Mouse (Mus musculus) heart, embryonic 15.5 days (tissue): ENCODE measurements around the gene Map3k5. TPM values are rescaled to one million over a fixed set of nuclear protein-coding genes. Genes with fewer than 3 reads are reported as not detected.

Experiments
- ATAC-seq: fragments of 200-750 bp; cut with Nextera tagmentation; replicated peaks from 2 replicates; pipeline ENCODE4 v1.8.0; 2017; ENCODE audit warnings: low read depth, moderate TSS enrichment; ENCODE audit not compliant: insufficient number of reproducible peaks, insufficient read depth, low FRiP score
- H3K27ac ChIP-seq: fragments of 300-500 bp; sonication (generic); 2 replicates; pipeline ENCODE4 v1.5.1; 2015; ENCODE audit warnings: mild to moderate bottlenecking, inconsistent platforms
- H3K27me3 ChIP-seq: fragments of 300-500 bp; sonication (generic); 2 replicates; pipeline ENCODE4 v1.6.1; 2015; ENCODE audit warnings: inconsistent platforms
- H3K36me3 ChIP-seq: fragments of 300-500 bp; sonication (generic); 2 replicates; pipeline ENCODE4 v1.6.1; 2015; ENCODE audit warnings: mild to moderate bottlenecking, inconsistent platforms
- H3K4me1 ChIP-seq: fragments of 300-500 bp; sonication (generic); replicated peaks from 2 replicates; pipeline ENCODE4 v1.6.1; 2015; ENCODE audit warnings: inconsistent platforms
- H3K4me2 ChIP-seq: fragments of 300-500 bp; sonication (generic); 2 replicates; pipeline ENCODE4 v1.6.1; 2015; ENCODE audit warnings: inconsistent platforms, mild to moderate bottlenecking, moderate library complexity
- H3K4me3 ChIP-seq: fragments of 300-500 bp; sonication (generic); 2 replicates; pipeline ENCODE4 v1.5.1; 2015; ENCODE audit warnings: mild to moderate bottlenecking, inconsistent platforms
- H3K9ac ChIP-seq: fragments of 300-500 bp; sonication (generic); 2 replicates; pipeline ENCODE4 v1.6.1; 2015; ENCODE audit warnings: mild to moderate bottlenecking, inconsistent platforms
- H3K9me3 ChIP-seq: fragments of 300-500 bp; sonication (generic); replicated peaks from 2 replicates; pipeline ENCODE4 v1.6.1; 2016; ENCODE audit warnings: inconsistent platforms
- WGBS: fragments of 180-500 bp; shearing (Covaris S2); methylation state at CpG from one replicate; pipeline ENCODE4 v1.1.7; 2015; ENCODE audit warnings: mixed read lengths; 5-methylcytosine and 5-hydroxymethylcytosine counted together
- polyA plus RNA-seq: library from polyadenylated mRNA; unstranded; fragments of >200 nt; fragmentation: Nextera tagmentation; extraction: Ambion mirVana; gene quantifications from 2 replicates; pipeline ENCODE4 v1.2.1, GENCODE M21; 2015

Gene Map3k5
- polyA plus RNA-seq, 1 experiment from 2014 or later: 2.6 TPM

DNA sequence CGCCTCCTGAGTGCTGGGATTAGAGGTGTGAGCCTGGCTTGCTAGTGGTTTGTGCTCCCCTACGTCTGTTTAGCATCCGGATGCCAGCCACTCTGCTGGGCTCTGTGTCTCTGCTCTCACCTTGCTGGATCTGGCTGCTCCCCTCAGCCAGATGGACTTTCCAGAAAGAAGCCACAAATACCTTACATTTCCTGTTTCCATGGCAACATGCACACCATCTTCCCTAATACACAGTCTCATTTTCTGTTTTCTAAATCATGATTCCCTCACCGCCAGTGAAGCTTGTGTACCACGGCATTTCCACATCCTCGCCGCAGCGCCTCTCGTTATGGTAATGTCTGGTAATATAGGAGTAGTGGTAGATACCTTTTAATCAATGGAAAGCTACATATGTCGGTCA is 84.1 kb downstream of the Map3k5 start:
- Histone ChIP-seq H3K9me3 (no peaks in the 10 kb centered on the region), H3K36me3 (no peaks in the 10 kb centered on the region), H3K4me1 (no peaks in the 10 kb centered on the region), H3K4me2 (no peak overlapping the region), H3K9ac (no peak overlapping the region), H3K27me3 (no peaks in the 10 kb centered on the region), H3K27ac (no peak overlapping the region), H3K4me3 (no peak overlapping the region)
- ATAC-seq: no peak
- WGBS: 95% methylated on average over 10 of the region's 10 CpGs

DNA sequence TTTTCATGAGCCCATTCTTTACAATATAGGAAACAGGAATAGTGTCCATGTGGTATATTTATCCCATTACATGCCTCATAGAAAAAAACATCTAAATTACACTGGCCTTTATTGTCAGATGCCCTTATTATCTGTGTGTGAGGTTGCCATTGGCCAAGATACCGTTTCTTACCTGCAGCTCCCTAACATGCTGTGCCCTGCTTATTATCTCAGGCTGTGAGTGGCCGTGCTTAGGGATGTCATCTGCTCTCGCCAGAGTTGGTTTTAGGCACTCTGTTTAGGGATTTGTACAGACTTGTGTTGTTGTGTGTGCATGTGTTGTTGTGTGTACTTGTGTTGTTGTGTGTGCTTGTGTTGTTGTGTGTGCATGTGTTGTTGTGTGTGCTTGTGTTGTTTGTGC is 84.5 kb downstream of the Map3k5 start:
- Histone ChIP-seq H3K4me1 (no peaks in the 10 kb centered on the region), H3K9ac (no peak overlapping the region), H3K27me3 (no peaks in the 10 kb centered on the region), H3K27ac (no peak overlapping the region), H3K4me3 (no peak overlapping the region), H3K4me2 (no peak overlapping the region), H3K9me3 (no peaks in the 10 kb centered on the region), H3K36me3 (no peaks in the 10 kb centered on the region)
- WGBS: 75% methylated on average over 3 of the region's 3 CpGs
- ATAC-seq: no peak

DNA sequence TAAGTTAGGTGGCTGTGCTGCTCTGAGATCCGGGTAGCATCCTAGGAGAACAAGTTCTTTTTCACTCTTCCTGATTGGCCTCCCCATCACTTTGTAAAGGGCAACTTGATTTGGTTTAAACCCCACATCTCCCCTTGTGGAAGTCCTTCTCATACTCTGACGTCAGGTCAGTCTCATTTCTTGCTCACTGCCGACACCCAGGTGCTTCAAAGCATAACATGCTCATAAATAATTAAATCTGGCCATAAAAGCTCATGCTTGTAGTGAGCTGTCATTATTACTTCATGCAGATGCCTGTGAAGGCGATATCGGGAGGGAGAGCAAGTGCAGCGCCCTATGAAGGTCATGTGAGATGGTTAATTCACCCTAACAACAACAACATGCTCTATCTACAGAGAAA is 87.0 kb downstream of the Map3k5 start:
- ATAC-seq: no peak
- H3K9ac ChIP-seq: no peak overlapping the region
- H3K4me2 ChIP-seq: no peak overlapping the region
- no peak overlapping the region for H3K4me3 ChIP-seq
- no peak overlapping the region for H3K27ac ChIP-seq
- H3K4me1 ChIP-seq: no peaks in the 10 kb centered on the region
- no peaks in the 10 kb centered on the region for H3K9me3 ChIP-seq
- no peaks in the 10 kb centered on the region for H3K36me3 ChIP-seq
- WGBS: 85% methylated on average over 6 of the region's 6 CpGs
- H3K27me3 ChIP-seq: no peaks in the 10 kb centered on the region

- Histone ChIP-seq H3K4me3 (no peak overlapping the region), H3K27ac (no peak overlapping the region), H3K4me1 (no peaks in the 10 kb centered on the region), H3K36me3 (no peaks in the 10 kb centered on the region), H3K9me3 (no peaks in the 10 kb centered on the region), H3K9ac (no peak overlapping the region), H3K4me2 (no peak overlapping the region), H3K27me3 (no peaks in the 10 kb centered on the region)
- 79% methylated on average over 15 of the region's 15 CpGs for WGBS
- no peak; the same call in 1 of the 2 replicates for ATAC-seq
Observed at GRCm38 (mm10) chr10:20021670-20022468, 87.6 kb downstream of the Map3k5 start.

DNA sequence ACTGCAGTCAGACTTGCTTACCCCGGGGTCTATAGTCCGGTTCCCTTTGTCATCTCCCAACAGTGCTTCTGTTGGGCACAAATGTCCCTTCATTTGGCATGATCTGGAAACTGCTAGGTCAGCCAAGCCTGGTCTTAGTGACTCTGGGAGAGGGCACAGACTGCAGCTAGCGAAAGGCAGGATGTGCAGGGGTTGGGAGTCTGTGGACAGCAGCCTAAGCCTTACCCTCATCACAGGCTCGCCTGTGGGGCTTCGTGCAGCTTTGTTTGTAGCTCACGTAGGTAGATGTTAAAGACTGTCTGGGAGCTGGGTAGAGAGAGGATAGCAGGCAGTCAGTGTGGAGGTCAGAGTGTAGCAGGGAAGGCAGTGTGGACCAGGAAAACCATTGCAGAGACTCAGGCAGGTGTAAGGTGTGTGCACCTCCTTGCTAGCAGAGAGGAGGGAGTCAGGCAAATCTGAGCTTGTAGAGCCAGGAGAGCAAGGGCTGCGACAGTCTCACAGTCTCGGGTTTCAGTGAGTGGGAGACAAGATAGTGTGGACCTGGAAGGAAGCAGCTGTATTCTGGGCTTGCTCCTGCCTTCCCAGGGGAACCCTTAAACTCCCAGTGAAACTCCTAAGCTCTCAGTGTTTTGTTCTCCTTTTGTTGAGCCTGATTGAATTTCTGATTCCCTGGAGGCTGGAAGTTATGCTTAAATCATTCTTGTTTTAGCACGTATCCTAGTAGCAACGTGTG is 88.5 kb downstream of the Map3k5 start:
- Histone ChIP-seq H3K9me3 (no peaks in the 10 kb centered on the region), H3K9ac (no peak overlapping the region), H3K4me1 (no peaks in the 10 kb centered on the region), H3K36me3 (no peaks in the 10 kb centered on the region), H3K27ac (no peak overlapping the region), H3K4me2 (no peak overlapping the region), H3K4me3 (no peak overlapping the region), H3K27me3 (no peaks in the 10 kb centered on the region)
- ATAC-seq: no peak
- 60% methylated on average over 10 of the region's 10 CpGs for WGBS

DNA sequence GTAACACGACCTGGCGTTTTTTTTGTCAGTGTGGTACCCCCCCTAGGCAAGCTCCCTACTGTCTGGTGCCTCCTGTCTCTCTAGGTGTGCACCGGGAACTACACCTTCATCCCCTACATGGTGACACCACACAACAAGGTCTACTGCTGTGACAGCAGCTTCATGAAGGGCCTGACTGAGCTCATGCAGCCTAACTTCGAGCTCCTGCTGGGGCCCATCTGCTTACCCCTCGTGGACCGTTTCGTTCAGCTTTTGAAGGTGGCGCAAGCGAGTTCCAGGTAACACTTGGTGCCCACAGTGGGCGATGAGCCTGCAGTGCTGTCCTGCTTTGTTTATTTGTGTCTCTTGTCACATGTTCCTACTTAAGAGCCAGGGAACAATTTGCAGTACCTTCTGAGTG is 89.3 kb downstream of the Map3k5 start:
- 75% methylated on average over 10 of the region's 10 CpGs for WGBS
- H3K36me3 ChIP-seq: no peaks in the 10 kb centered on the region
- no peak overlapping the region for H3K9ac ChIP-seq
- no peaks in the 10 kb centered on the region for H3K9me3 ChIP-seq
- no peak overlapping the region for H3K27ac ChIP-seq
- no peak overlapping the region for H3K4me3 ChIP-seq
- ATAC-seq: no peak
- H3K4me1 ChIP-seq: no peaks in the 10 kb centered on the region
- no peaks in the 10 kb centered on the region for H3K27me3 ChIP-seq
- no peak overlapping the region for H3K4me2 ChIP-seq

DNA sequence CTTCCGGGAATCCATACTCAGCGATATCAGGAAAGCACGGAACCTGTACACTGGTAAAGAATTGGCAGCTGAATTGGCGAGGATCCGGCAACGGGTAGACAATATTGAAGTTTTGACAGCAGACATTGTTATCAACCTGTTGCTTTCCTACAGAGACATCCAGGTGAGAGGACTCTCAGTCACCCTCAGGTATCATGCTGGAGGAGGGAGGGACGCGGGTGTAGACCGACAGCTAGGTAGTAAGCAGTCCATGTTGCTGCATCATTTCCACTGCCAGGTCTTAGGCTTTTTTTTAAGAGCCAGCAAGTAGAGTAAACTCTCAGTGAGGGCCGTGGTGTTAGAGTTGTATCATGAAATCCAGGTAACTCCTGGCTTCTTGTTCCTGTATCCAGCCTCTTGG is 90.6 kb downstream of the Map3k5 start:
- Histone ChIP-seq H3K9me3 (no peaks in the 10 kb centered on the region), H3K27ac (no peak overlapping the region), H3K36me3 (0 out of 2 replicates have a peak, but pooled peaks cover 3% of the 10 kb centered on the region), H3K4me3 (no peak overlapping the region), H3K4me1 (no peaks in the 10 kb centered on the region), H3K27me3 (no peaks in the 10 kb centered on the region), H3K9ac (no peak overlapping the region), H3K4me2 (no peak overlapping the region)
- 91% methylated on average over 10 of the region's 10 CpGs for WGBS
- ATAC-seq: no peak

GRCm38 (mm10) chr10:20025781-20026520 is 91.7 kb downstream of the Map3k5 start:
- Histone ChIP-seq H3K27me3 (no peaks in the 10 kb centered on the region), H3K4me2 (no peak overlapping the region), H3K27ac (no peak overlapping the region), H3K9me3 (no peaks in the 10 kb centered on the region), H3K9ac (no peak overlapping the region), H3K36me3 (0 out of 2 replicates have a peak, but pooled peaks cover 3% of the 10 kb centered on the region), H3K4me1 (no peaks in the 10 kb centered on the region), H3K4me3 (no peak overlapping the region)
- no peak for ATAC-seq
- WGBS: 68% methylated on average over 12 of the region's 12 CpGs

DNA sequence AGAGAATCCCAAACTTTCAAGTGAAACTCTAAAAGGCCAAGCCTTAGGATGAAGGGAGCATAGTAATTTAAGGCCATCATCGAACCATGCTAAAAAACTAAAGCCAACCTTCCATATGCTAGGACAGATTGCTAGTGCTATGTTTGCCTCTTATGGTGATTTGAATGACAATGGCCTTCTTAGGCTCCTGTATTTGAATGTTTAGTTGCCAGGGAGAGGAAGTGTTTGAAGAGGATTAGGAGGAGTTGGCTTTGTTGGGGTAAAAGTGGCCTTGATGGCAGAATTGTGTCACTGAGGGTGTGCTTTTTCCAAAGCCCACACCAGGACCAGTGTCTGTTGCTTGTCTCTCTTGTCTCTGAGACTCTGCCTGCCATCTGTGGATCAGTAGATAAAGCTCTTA is 96.4 kb downstream of the Map3k5 start:
- Histone ChIP-seq H3K9ac (no peak overlapping the region), H3K27me3 (no peaks in the 10 kb centered on the region), H3K4me1 (peaks cover 11% of the 10 kb centered on the region), H3K36me3 (0 out of 2 replicates have a peak, but pooled peaks cover 3% of the 10 kb centered on the region), H3K27ac (no peak overlapping the region), H3K4me3 (no peak overlapping the region), H3K4me2 (no peak overlapping the region), H3K9me3 (no peaks in the 10 kb centered on the region)
- no peak for ATAC-seq
- 80% methylated on average over 1 of the region's 1 CpGs for WGBS

- peak overlapping the region; percentile 60 for H3K27ac ChIP-seq
- no peaks in the 10 kb centered on the region for H3K27me3 ChIP-seq
- H3K36me3 ChIP-seq: 0 out of 2 replicates have a peak, but pooled peaks cover 3% of the 10 kb centered on the region
- no peaks in the 10 kb centered on the region for H3K9me3 ChIP-seq
- no peak overlapping the region for H3K9ac ChIP-seq
- H3K4me3 ChIP-seq: no peak overlapping the region
- ATAC-seq: peak; percentile 75
- peaks cover 11% of the 10 kb centered on the region for H3K4me1 ChIP-seq
- H3K4me2 ChIP-seq: no peak overlapping the region
- WGBS: 42% methylated on average over 2 of the region's 2 CpGs
Observed at GRCm38 (mm10) chr10:20031936-20032335, 97.7 kb downstream of the Map3k5 start.

DNA sequence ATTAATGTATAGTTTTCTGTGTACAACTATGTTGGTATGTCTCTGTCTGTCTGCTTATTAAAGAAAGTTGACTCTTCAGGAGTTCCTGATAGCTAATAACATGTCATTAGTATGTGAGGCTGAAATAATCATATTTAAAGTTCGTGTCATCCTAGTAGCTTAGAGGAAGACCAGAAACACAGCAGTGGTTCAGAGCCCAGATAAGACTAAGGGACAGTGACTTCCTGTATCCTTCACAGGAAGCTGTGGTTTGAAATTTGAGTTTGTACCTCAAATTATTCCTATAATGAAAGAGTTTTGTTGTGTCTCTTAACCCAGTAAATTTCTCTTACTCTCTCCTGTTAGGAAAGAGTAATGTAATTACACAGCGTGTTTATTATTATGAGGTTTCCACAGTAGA is 102.1 kb downstream of the Map3k5 start:
- H3K27me3 ChIP-seq: no peaks in the 10 kb centered on the region
- no peak for ATAC-seq
- H3K9me3 ChIP-seq: no peaks in the 10 kb centered on the region
- 83% methylated on average over 2 of the region's 2 CpGs for WGBS
- no peak overlapping the region for H3K4me2 ChIP-seq
- H3K9ac ChIP-seq: no peak overlapping the region
- no peak overlapping the region for H3K4me3 ChIP-seq
- peaks cover 10% of the 10 kb centered on the region for H3K4me1 ChIP-seq
- H3K36me3 ChIP-seq: no peaks in the 10 kb centered on the region
- H3K27ac ChIP-seq: no peak overlapping the region
